In the genomic region with DNA sequence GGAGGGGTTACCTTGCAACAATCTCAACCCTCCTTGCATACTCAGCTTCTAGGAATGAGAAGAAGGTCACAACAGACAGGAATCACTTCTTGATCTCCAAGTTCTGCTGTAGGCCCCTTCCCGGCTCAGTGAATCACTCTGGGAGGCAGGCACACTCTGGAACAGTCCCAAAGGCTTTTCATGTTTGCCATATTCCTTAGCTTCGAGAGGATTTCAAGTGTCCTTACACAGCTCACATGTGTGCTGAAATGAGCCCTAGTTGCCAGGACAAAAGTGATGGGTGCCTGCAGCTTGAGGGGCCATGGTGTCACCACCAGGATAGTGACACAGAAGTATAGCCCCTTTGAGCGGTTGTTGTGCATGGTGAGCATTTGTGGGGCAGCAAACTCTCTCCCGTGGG, we compare ENCODE assay signal across 18 mouse cellular contexts. TPM values are rescaled to one million over a fixed set of nuclear protein-coding genes. Genes with fewer than 3 reads are reported as not detected.
DNase-seq lines count a peak whose midpoint lies in the region.
"Had no signal": no experiment of that assay in that cellular context is flagged by ENCODE, and none has a peak within 500 bp of the region (broad histone marks: within the 10 kb centered on the region; RNA-seq: fewer than 3 reads in every experiment).

No protein-coding gene starts in this region.

- peak; percentile 75 for DNase-seq in heart, adult 11 months
- DNase-seq in heart, postnatal 4 days = no peak
- DNase-seq in lung, postnatal 10 days = peak; percentile 27
- DNase-seq in lung, postnatal 4 days = no peak
- DNase-seq in lung, postnatal 25 days (ENCODE audit: low spot score) = peak; percentile 55
- DNase-seq in layer of hippocampus, adult 18-20 months (ENCODE audit: low spot score in 2 of 2) = no peak
- DNase-seq: adrenal gland, postnatal 10 days; adrenal gland, postnatal 36 days; B cell, adult 2 months; cerebellum, adult 2 months; cerebellum, postnatal 10 days; cerebellum, postnatal 36 days; embryo, embryonic 11 days; gastrocnemius, postnatal 25 days; heart, adult 2 months; heart, postnatal 14 days had no signal

RNA-seq across cellular contexts. Expression of gene Cln5, which starts 2.7 kb away (rescaled TPM):
- total RNA-seq in heart, postnatal 4 days (2021) = 10 to 100 TPM; 17.8 to 18.3 TPM
- 10 to 100 TPM; 11.0 to 12.1 TPM for total RNA-seq in layer of hippocampus, adult 18-20 months (2021)

RNA-seq across cellular contexts. Expression of gene Acod1, which starts 26.0 kb away (rescaled TPM):
- not detected for total RNA-seq in heart, postnatal 4 days (2021)
- total RNA-seq in layer of hippocampus, adult 18-20 months (2021) = not detected
- total RNA-seq: adrenal gland, adult 18-20 months; adrenal gland, postnatal 10 days; adrenal gland, postnatal 36 days; gastrocnemius, adult 8-10 months; gastrocnemius, postnatal 25 days; heart, adult 2 months had no signal

RNA-seq across cellular contexts. Expression of gene Fbxl3, which starts 26.6 kb away (rescaled TPM):
- total RNA-seq in heart, postnatal 4 days (2021) = 10 to 100 TPM; 57.6 to 59.7 TPM
- 100 to 1,000 TPM in 1 of 2 experiments, 10 to 100 TPM in 1; 97.2 to 101 TPM for total RNA-seq in layer of hippocampus, adult 18-20 months (2021)

Comparison
In these comparisons a context has a peak if more than half of its experiments do, and no peak if none do; other contexts are left out.
1. DNase-seq: peak in heart, adult 11 months (single experiment), lung, postnatal 10 days (single experiment) and lung, postnatal 25 days (single experiment); none in heart, postnatal 4 days (single experiment), lung, postnatal 4 days (0 of 2) and layer of hippocampus, adult 18-20 months (0 of 2).